Mouse (Mus musculus): ENCODE data around the gene Itm2b. TPM values are rescaled to one million over a fixed set of nuclear protein-coding genes. Genes with fewer than 3 reads are reported as not detected.

The Itm2b gene
- polyA plus RNA-seq, 1 experiment from 2014 or later, result 761 TPM

- H3K9me3 ChIP-seq (ENCODE audit: control insufficient read depth, low read length), result no peaks in the 10 kb centered on the region
- 91% methylated on average over 2 of the region's 2 CpGs for WGBS
- peaks cover 37% of the 10 kb centered on the region for H3K4me1 ChIP-seq (replicated peaks; ENCODE audit: control insufficient read depth, insufficient read depth, low read length)
- H3K27ac ChIP-seq, result peak overlapping the region; percentile 92
- ATAC-seq (ENCODE audit: low FRiP score), result no peak
- H3K27me3 ChIP-seq (ENCODE audit: control insufficient read depth, insufficient read depth, low read length), result no peaks in the 10 kb centered on the region
- H3K9ac ChIP-seq, result peak overlapping the region; percentile 95
- H3K36me3 ChIP-seq (replicated peaks; ENCODE audit: control insufficient read depth, insufficient read depth), result no peaks in the 10 kb centered on the region
- DNase-seq (ENCODE audit: low spot score), result no peak
- H3K4me3 ChIP-seq (replicated peaks; ENCODE audit: low read length), result peak overlapping the region; percentile 93
- H3K4me2 ChIP-seq (replicated peaks), result peak overlapping the region; percentile 67
These were observed 758 bp upstream of the Itm2b start for GRCm38 (mm10) chr14:73385720-73386374.

GRCm38 (mm10) chr14:73384546-73384912 lies 560 bp downstream of the Itm2b start:
- ATAC-seq (ENCODE audit: low FRiP score), result no peak
- DNase-seq (ENCODE audit: low spot score), result peak; percentile 61
- Histone ChIP-seq H3K9ac (peak overlapping the region; percentile 95), H3K4me2 (replicated peaks) (peak overlapping the region; percentile 67), H3K9me3 (ENCODE audit: control insufficient read depth, low read length) (no peaks in the 10 kb centered on the region), H3K4me1 (replicated peaks; ENCODE audit: control insufficient read depth, insufficient read depth, low read length) (peaks cover 37% of the 10 kb centered on the region), H3K27ac (peak overlapping the region; percentile 92), H3K4me3 (replicated peaks; ENCODE audit: low read length) (peak overlapping the region; percentile 93), H3K27me3 (ENCODE audit: control insufficient read depth, insufficient read depth, low read length) (no peaks in the 10 kb centered on the region), H3K36me3 (replicated peaks; ENCODE audit: control insufficient read depth, insufficient read depth) (peaks cover 10% of the 10 kb centered on the region; the same call in 1 of the 2 replicates)
- under 1% methylated on average over 13 of the region's 13 CpGs for WGBS

- Histone ChIP-seq H3K36me3 (replicated peaks; ENCODE audit: control insufficient read depth, insufficient read depth) (peaks cover 18% of the 10 kb centered on the region), H3K27ac (no peak overlapping the region), H3K9me3 (ENCODE audit: control insufficient read depth, low read length) (no peaks in the 10 kb centered on the region), H3K4me1 (replicated peaks; ENCODE audit: control insufficient read depth, insufficient read depth, low read length) (peaks cover 37% of the 10 kb centered on the region), H3K9ac (peak overlapping the region; percentile 95), H3K4me3 (replicated peaks; ENCODE audit: low read length) (peak overlapping the region; percentile 93), H3K4me2 (replicated peaks) (peak overlapping the region; percentile 67), H3K27me3 (ENCODE audit: control insufficient read depth, insufficient read depth, low read length) (no peaks in the 10 kb centered on the region)
- WGBS, result 47% methylated on average over 2 of the region's 2 CpGs
- ATAC-seq (ENCODE audit: low FRiP score) (no peak), DNase-seq (ENCODE audit: low spot score) (no peak)
These were observed 1.3 kb downstream of the Itm2b start for GRCm38 (mm10) chr14:73383746-73384145.

- Histone ChIP-seq H3K9ac (peak overlapping the region; percentile 95), H3K27me3 (ENCODE audit: control insufficient read depth, insufficient read depth, low read length) (no peaks in the 10 kb centered on the region), H3K4me1 (replicated peaks; ENCODE audit: control insufficient read depth, insufficient read depth, low read length) (peaks cover 37% of the 10 kb centered on the region), H3K4me3 (replicated peaks; ENCODE audit: low read length) (peak overlapping the region; percentile 93), H3K4me2 (replicated peaks) (peak overlapping the region; percentile 67), H3K36me3 (replicated peaks; ENCODE audit: control insufficient read depth, insufficient read depth) (peaks cover 28% of the 10 kb centered on the region), H3K9me3 (ENCODE audit: control insufficient read depth, low read length) (no peaks in the 10 kb centered on the region), H3K27ac (no peak overlapping the region; the same call in 1 of the 2 replicates)
- DNase-seq (ENCODE audit: low spot score) (no peak), ATAC-seq (ENCODE audit: low FRiP score) (no peak)
- 45% methylated on average over 9 of the region's 9 CpGs for WGBS
These were observed 2.4 kb downstream of the Itm2b start for GRCm38 (mm10) chr14:73382699-73383098.

- no peak overlapping the region for H3K4me3 ChIP-seq (replicated peaks; ENCODE audit: low read length)
- H3K9me3 ChIP-seq (ENCODE audit: control insufficient read depth, low read length), result no peaks in the 10 kb centered on the region
- no peak for DNase-seq (ENCODE audit: low spot score)
- peaks cover 33% of the 10 kb centered on the region for H3K36me3 ChIP-seq (replicated peaks; ENCODE audit: control insufficient read depth, insufficient read depth)
- H3K4me1 ChIP-seq (replicated peaks; ENCODE audit: control insufficient read depth, insufficient read depth, low read length), result peaks cover 37% of the 10 kb centered on the region
- no peaks in the 10 kb centered on the region for H3K27me3 ChIP-seq (ENCODE audit: control insufficient read depth, insufficient read depth, low read length)
- no peak for ATAC-seq (ENCODE audit: low FRiP score)
- H3K4me2 ChIP-seq (replicated peaks), result peak overlapping the region; percentile 67
- no peak overlapping the region for H3K27ac ChIP-seq
- 0 out of 2 replicates have a peak overlapping the region, but pooled peaks have one; percentile 21 for H3K9ac ChIP-seq
- 61% methylated on average over 4 of the region's 4 CpGs for WGBS
These were observed 3.5 kb downstream of the Itm2b start for GRCm38 (mm10) chr14:73381559-73381958.

- 93% methylated on average over 6 of the region's 6 CpGs for WGBS
- no peak for DNase-seq (ENCODE audit: low spot score)
- peaks cover 33% of the 10 kb centered on the region for H3K4me1 ChIP-seq (replicated peaks; ENCODE audit: control insufficient read depth, insufficient read depth, low read length)
These were observed 7.3 kb downstream of the Itm2b start for GRCm38 (mm10) chr14:73377804-73378203.

GRCm38 (mm10) chr14:73376920-73377319 lies 8.2 kb downstream of the Itm2b start:
- H3K4me3 ChIP-seq (replicated peaks; ENCODE audit: low read length), result no peak overlapping the region
- H3K27me3 ChIP-seq (ENCODE audit: control insufficient read depth, insufficient read depth, low read length), result no peaks in the 10 kb centered on the region
- no peaks in the 10 kb centered on the region for H3K9me3 ChIP-seq (ENCODE audit: control insufficient read depth, low read length)
- no peak overlapping the region for H3K9ac ChIP-seq
- peaks cover 30% of the 10 kb centered on the region for H3K4me1 ChIP-seq (replicated peaks; ENCODE audit: control insufficient read depth, insufficient read depth, low read length)
- no peak overlapping the region for H3K4me2 ChIP-seq (replicated peaks)
- H3K36me3 ChIP-seq (replicated peaks; ENCODE audit: control insufficient read depth, insufficient read depth), result peaks cover 33% of the 10 kb centered on the region
- WGBS, result 90% methylated on average over 6 of the region's 6 CpGs
- ATAC-seq (ENCODE audit: low FRiP score) (no peak), DNase-seq (ENCODE audit: low spot score) (no peak)
- no peak overlapping the region for H3K27ac ChIP-seq

More at GRCm38 (mm10) chr14:73377804-73378203, 7.3 kb downstream of the Itm2b start:
- peaks cover 33% of the 10 kb centered on the region for H3K36me3 ChIP-seq (replicated peaks; ENCODE audit: control insufficient read depth, insufficient read depth)
- H3K9me3 ChIP-seq (ENCODE audit: control insufficient read depth, low read length), result no peaks in the 10 kb centered on the region
- H3K4me2 ChIP-seq (replicated peaks), result no peak overlapping the region
- H3K27ac ChIP-seq, result no peak overlapping the region
- ATAC-seq (ENCODE audit: low FRiP score), result no peak
- no peak overlapping the region for H3K9ac ChIP-seq
- H3K27me3 ChIP-seq (ENCODE audit: control insufficient read depth, insufficient read depth, low read length), result no peaks in the 10 kb centered on the region
- H3K4me3 ChIP-seq (replicated peaks; ENCODE audit: low read length), result no peak overlapping the region

- Histone ChIP-seq H3K4me2 (replicated peaks) (no peak overlapping the region), H3K36me3 (replicated peaks; ENCODE audit: control insufficient read depth, insufficient read depth) (peaks cover 38% of the 10 kb centered on the region), H3K27me3 (ENCODE audit: control insufficient read depth, insufficient read depth, low read length) (no peaks in the 10 kb centered on the region), H3K9me3 (ENCODE audit: control insufficient read depth, low read length) (no peaks in the 10 kb centered on the region), H3K4me3 (replicated peaks; ENCODE audit: low read length) (no peak overlapping the region), H3K27ac (no peak overlapping the region), H3K4me1 (replicated peaks; ENCODE audit: control insufficient read depth, insufficient read depth, low read length) (peaks cover 19% of the 10 kb centered on the region), H3K9ac (no peak overlapping the region)
- DNase-seq (ENCODE audit: low spot score) (no peak), ATAC-seq (ENCODE audit: low FRiP score) (no peak)
- WGBS, result 66% methylated on average over 8 of the region's 8 CpGs
These were observed 9.2 kb downstream of the Itm2b start for GRCm38 (mm10) chr14:73375903-73376302.

- ATAC-seq (ENCODE audit: low FRiP score), result no peak
- H3K4me1 ChIP-seq (replicated peaks; ENCODE audit: control insufficient read depth, insufficient read depth, low read length), result peaks cover 19% of the 10 kb centered on the region
- H3K27me3 ChIP-seq (ENCODE audit: control insufficient read depth, insufficient read depth, low read length), result no peaks in the 10 kb centered on the region
- H3K4me2 ChIP-seq (replicated peaks), result no peak overlapping the region
- H3K36me3 ChIP-seq (replicated peaks; ENCODE audit: control insufficient read depth, insufficient read depth), result peaks cover 39% of the 10 kb centered on the region
- no peak overlapping the region for H3K9ac ChIP-seq
- H3K27ac ChIP-seq, result no peak overlapping the region
- 91% methylated on average over 8 of the region's 8 CpGs for WGBS
- H3K4me3 ChIP-seq (replicated peaks; ENCODE audit: low read length), result no peak overlapping the region
- DNase-seq (ENCODE audit: low spot score), result no peak
- no peaks in the 10 kb centered on the region for H3K9me3 ChIP-seq (ENCODE audit: control insufficient read depth, low read length)
These were observed 9.6 kb downstream of the Itm2b start for GRCm38 (mm10) chr14:73375445-73375844.
